Mouse (Mus musculus) bone marrow, adult 2 months (tissue): ENCODE measurements at regions not wholly inside any gene's neighbourhood (a gene's known extent, or its start where the extent isn't known, plus 50 kb on each side); places are given as distances from the start of the nearest gene placed in this dataset.

Experiments used
- CTCF ChIP-seq: fragments of 200-500 bp; IDR thresholded peaks from 2 replicates; pipeline ENCODE4 v1.5.1; 2011; ENCODE audit warnings: low read length, control low read depth; ENCODE audit not compliant: control insufficient read depth, insufficient read depth
- POLR2A ChIP-seq: fragments of 200-500 bp; IDR thresholded peaks from 2 replicates; pipeline ENCODE4 v1.6.1; 2011; ENCODE audit warnings: low read depth, mild to moderate bottlenecking, control low read depth, low read length, borderline replicate concordance; ENCODE audit not compliant: control insufficient read depth

GRCm38 (mm10) chr16:18723186-18723843 is 53.3 kb upstream of the Cldn5 start:
- no peak for TF ChIP-seq CTCF
- TF ChIP-seq POLR2A = no peak
